Mouse (Mus musculus): ENCODE measurements at regions not wholly inside any gene's neighbourhood (a gene's known extent, or its start where the extent isn't known, plus 50 kb on each side); places are given as distances from the start of the nearest gene placed in this dataset.

GRCm38 (mm10) chr6:107237692-107238091, 291.9 kb upstream of the Lrrn1 start:
- TF ChIP-seq CTCF (IDR thresholded peaks at IDR 0.05; ENCODE audit: borderline replicate concordance, insufficient read depth, low read length) (no peak), POLR2A (IDR thresholded peaks at IDR 0.05; ENCODE audit: low read depth, low read length) (no peak)
